Mouse (Mus musculus): ENCODE measurements around the gene Psme2.

GRCm38 (mm10) chr14:55551347-55551746 lies 39.6 kb downstream of the Psme2 start:
- TF ChIP-seq CTCF (IDR thresholded peaks at IDR 0.05; ENCODE audit: low read depth) (no peak), EP300 (IDR thresholded peaks at IDR 0.05; ENCODE audit: low read depth) (no peak)
